Mouse (Mus musculus) kidney, adult 9 months (tissue): ENCODE measurements at regions not wholly inside any gene's neighbourhood (a gene's known extent, or its start where the extent isn't known, plus 50 kb on each side); places are given as distances from the start of the nearest gene placed in this dataset.
A peak's percentile ranks its signal among the peaks of the same experiment; 100 is the strongest.
"Not testable (repeated sequence)": the region's sequence is repeated elsewhere in the genome, so short reads cannot be mapped to it uniquely, and the experiment has no call there.

ENCODE experiments used
- DNase-seq: peaks from one replicate; pipeline ENCODE4 v3.0.0; 2022

DNA sequence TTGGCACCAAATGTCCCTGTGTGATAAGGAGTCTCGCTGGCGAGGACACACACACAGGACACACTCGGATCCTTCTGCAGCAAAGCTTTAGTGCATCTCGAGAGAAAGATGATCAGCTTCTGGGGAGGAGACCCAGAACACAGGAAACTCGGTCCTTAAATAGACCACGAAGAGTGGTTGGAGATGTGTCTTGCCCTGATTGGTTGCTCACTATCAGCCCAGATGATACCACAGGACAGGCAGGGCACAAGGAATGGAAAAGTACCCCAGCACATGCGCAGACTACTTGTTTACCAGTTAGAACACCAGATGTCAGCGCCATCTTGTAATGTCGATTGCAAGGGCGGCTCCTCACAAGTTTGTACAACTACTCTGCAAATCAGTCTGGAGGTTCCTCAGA lies 108.0 kb upstream of the Peg12 start:
- not testable (repeated sequence) for DNase-seq

DNA sequence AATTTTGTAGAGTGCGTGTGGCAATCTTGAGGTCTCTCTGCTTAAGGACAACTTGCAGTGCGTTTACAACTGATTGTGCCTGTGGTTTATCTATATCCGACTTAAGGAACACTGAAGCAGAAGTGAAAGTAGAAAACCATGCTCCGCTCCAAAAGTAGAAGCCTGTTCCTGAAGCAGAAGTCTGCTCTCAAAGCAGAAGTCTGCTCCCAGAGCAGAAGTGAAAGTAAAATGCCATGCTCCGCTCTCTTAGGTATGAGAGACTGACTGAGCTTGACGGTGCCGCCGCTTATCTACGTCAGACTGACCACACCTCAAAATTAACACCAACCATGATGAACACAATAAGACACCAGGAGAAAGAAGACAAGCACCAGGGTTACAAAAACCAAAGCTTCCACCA lies 107.4 kb upstream of the Peg12 start:
- DNase-seq = no peak

DNA sequence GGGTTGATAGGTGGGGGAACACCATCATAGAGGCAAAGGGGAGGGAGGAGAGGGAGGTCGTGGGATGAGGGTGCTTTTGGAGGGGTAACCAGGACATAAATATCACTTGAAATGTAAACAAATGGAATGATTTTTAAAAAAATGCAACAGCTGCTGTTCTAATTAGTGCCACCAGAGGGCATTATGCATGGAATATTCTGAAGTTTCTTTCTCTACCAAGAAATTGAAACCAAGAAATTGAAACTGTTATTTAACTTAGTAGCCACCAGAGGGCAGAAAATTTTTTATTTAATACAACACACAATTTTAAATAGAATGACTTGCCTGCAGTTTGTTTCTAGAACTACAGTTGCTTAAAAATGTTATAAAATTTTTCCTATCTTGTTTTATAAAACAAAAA lies 77.9 kb upstream of the Peg12 start:
- DNase-seq = peak; percentile 2
